Mouse (Mus musculus): ENCODE data around the gene Rars2.
"Not testable (repeated sequence)": the region's sequence is repeated elsewhere in the genome, so short reads cannot be mapped to it uniquely, and the experiment has no call there.

Rars2 gene

GRCm38 (mm10) chr4:34614630-34615094, at the start of gene Rars2, which contains the start of gene Orc3:
Gene Rars2, plus strand, starts transcription at chr4:34614957.
Gene Orc3, minus strand, starts transcription at chr4:34614944.
- peak; percentile 95 for DNase-seq

GRCm38 (mm10) chr4:34566226-34566625, 48.5 kb upstream of the Rars2 start:
- no peak for DNase-seq

GRCm38 (mm10) chr4:34572876-34573275, 41.9 kb upstream of the Rars2 start:
- no peak for DNase-seq

DNA sequence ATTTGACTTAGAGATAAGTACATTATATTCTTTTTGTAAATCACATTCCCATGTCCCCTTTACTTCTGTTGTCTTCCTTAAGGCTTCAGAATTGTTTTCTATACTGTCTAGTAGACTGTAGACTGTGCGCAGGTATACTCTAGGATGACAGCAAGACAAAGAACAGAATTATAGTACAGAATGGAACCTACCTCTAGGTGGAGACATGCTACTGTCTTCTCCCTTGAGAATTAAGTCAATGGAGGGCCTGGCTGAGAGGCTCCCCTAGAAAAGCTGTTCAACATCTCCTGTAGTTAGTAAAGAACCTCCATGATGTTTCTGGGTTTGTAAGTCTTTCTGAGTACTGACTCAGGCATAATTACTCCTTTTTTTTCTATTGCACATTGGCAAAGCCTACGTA, 37.7 kb upstream of the Rars2 start:
- no peak for DNase-seq

DNA sequence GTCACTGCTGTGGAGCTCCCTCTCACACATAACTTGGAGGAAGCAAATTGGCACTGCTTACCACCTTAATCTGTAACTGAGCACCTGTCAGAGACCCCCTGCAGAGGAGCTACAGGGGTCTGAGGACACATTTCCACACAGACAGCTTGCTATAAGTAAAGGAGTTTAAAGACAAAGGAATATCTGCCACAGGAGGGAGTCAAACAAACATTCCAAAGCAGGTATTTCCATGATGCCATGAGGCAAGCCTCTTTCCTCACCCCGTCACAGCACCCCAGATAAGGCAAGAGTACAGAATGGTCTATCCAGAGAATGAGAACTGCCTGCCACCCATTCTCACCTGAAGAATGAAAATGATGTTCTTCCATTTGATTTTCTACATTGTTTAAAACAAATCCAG, 35.5 kb upstream of the Rars2 start:
- no peak for DNase-seq

GRCm38 (mm10) chr4:34581489-34581888, 33.3 kb upstream of the Rars2 start:
- not testable (repeated sequence) for DNase-seq

- DNase-seq: no peak
Measured at GRCm38 (mm10) chr4:34581990-34582389, 32.8 kb upstream of the Rars2 start.

- DNase-seq: no peak
Measured at GRCm38 (mm10) chr4:34582476-34582875, 32.3 kb upstream of the Rars2 start.

- DNase-seq: no peak
Measured at GRCm38 (mm10) chr4:34583427-34583826, 31.3 kb upstream of the Rars2 start.

- no peak for DNase-seq
Measured at GRCm38 (mm10) chr4:34584871-34585607, 29.7 kb upstream of the Rars2 start.

GRCm38 (mm10) chr4:34603123-34603522, 11.6 kb upstream of the Rars2 start:
- DNase-seq: no peak

DNA sequence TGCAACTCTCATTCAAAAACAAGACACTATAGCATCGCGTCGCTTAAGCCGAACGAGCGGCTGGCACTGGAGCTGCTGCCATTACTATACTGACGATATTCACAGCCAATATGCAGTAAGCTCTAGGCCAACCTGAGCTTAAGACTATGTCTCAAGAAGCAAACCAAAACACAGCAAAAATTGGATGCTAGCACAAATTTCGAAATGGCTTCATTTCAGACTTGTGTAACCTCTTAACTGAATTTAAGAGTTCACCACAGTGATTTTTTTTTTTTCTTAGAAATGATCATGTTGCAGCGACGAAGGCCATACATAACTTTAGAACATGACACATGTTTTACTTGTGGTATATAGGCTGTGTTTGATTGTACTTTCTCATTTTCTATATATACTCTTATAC, 8.1 kb upstream of the Rars2 start:
- no peak for DNase-seq

GRCm38 (mm10) chr4:34613571-34614145, 1.1 kb upstream of the Rars2 start:
- peak; percentile 62 for DNase-seq

DNA sequence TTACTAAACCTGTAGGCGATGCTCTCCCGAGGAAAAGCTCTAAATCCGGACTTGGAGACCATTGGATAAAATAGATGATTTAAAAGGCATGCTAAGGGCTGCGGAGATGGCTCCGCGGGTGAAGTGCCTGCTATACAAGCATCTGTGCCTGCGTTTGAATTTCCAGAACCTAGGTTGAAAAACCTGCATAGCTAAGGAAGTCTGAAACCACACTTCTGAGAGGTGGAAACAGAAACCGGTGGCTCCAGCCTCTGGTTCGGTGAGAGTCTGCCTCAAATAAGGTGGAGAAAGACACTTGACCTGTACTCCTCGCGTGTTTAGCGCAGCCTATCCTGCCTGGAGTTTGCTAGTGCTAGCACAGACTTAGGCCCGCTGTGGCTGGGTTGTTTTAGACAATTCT, 546 bp downstream of the Rars2 start:
- peak; percentile 17 for DNase-seq

DNA sequence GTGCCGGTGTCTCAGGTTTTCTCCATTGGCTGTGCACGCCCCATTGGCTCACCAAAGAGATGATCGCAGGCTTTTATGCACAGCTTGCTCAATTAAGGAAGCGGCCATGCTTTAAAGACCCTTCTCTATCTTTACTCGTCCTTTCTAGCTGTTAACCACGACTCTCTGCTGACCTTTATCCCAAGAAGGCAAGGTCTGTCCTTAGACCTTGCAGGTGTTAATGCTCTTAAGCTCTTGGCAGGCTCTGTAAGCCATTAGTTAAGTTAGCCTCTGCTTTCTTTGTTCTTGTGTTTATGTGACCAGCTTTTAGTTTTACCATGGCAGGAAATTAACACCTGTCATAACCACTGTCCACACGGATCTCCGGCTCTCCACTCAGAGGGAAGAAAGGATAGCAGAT, 1.4 kb downstream of the Rars2 start:
- no peak for DNase-seq

DNA sequence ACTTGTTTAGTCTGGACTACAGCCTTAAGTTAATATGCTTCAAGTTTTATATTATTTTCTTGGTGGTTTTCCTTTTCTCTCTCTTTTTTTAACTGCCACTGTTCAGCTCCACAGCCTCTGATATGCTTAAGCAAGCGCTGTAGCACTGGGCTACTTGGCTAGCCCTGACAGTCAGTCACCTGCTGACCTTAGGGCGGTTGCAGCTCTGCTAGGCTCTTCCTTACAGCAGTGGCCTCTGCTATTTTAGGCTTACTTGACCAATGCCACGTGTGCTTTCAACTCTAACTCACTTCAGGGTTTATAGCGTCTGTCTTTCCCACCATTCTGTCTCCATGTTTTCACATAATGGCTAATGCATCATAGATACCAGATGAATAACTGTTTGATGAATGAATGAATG, 10.8 kb downstream of the Rars2 start:
- DNase-seq: no peak

DNA sequence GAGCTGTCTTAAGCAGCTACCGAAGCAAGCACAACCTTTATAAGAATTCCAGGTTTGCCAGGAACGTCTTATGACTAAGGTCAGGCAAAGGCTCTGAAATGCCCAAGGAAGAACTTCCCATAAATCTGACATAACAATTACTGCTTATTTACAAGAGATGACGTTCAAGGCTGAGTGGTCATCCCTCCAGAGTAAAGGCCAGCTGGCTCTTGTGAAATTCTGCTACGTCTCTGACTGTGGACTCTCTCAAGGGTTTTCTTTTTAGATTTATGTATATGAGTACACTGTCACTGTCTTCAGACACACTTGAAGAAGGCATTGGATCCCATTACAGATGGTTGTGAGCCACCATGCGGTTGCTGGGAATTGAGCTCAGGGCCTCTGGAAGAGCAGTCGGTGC, 11.6 kb downstream of the Rars2 start:
- no peak for DNase-seq

DNA sequence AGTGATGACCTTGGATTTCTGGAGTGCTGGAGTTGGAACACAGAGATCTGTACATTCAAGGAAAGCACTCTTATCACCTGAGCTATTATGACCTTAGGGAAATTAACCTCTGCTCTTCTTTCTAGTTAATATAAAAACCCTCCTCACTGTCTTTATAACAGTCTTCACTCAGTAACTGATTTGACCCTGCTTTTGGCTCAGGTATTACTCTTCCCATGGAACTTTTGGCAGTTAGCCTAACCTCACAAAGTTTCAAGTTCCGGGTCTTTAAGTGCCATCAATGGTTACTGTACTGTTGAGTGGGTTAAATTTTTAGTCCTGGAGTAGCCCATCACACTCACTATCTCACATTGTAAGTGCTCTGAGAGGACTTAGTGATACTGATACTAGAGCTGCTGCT, 15.2 kb downstream of the Rars2 start:
- DNase-seq: no peak

- DNase-seq: peak; percentile 26
Measured at GRCm38 (mm10) chr4:34634129-34634528, 19.4 kb downstream of the Rars2 start.

GRCm38 (mm10) chr4:34636036-34636435, 21.3 kb downstream of the Rars2 start:
- no peak for DNase-seq

GRCm38 (mm10) chr4:34637386-34637785, 22.6 kb downstream of the Rars2 start:
- DNase-seq: no peak

DNA sequence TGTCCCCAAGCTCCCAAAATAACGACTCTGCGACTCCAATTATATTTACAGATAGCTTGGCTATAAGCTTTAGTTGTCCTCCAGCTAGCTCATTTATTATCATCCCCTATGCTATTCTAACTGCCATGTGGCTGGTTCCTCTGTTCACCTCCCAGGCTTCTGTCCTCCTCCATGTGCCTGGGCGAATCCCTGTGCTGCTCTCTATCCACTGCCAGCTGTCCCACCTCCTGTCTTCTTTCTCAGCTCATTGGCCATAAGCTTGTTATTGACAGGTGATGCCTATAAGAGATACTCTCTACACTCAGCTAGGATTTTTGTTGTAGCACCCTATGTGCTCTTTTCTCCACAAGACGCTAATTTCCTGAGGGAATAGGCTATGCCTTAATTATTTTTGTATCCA, 23.1 kb downstream of the Rars2 start:
- DNase-seq: no peak

- no peak for DNase-seq
Measured at GRCm38 (mm10) chr4:34639745-34640364, 25.1 kb downstream of the Rars2 start.

GRCm38 (mm10) chr4:34640731-34641130, 26.0 kb downstream of the Rars2 start:
- DNase-seq: no peak

All from kidney, postnatal 10 days (tissue).